Mouse (Mus musculus) right cerebral cortex, postnatal 4 days (tissue): ENCODE measurements around the gene Usp46.

Experiments used
- DNase-seq: peaks from one replicate; pipeline ENCODE4 v3.0.0-alpha.2; 2022

Gene Usp46

DNA sequence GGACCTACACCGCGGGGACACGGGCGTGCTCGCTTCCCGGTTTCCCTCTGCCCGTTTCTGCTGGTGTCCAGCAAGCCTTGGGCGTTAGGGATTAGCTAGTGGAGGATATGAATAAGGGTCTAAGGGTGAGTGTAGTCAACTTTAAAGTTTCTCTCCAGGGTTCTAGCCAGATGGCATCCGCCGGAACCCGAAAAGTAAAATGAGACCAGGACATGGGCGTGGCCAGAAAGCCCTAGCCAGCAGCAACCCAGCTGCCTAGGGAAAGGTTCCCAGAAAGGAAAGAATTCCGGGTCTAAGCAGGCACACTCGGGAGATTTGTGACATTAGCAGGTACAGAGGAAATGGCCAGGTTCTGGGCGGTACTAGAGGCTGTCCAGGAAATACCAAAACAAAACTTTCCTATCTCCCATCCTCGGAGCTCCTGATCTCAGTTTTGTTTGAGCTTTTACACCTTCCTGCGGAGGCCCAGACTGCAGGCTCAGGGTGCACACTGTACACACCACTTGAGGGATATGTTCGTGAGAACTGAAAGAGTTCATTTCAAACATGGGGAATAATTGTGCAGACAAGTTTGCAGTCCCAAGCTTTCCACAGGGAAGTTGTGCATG, 587 bp upstream of the Usp46 start:
- no peak for DNase-seq

- DNase-seq, result no peak
Observed at GRCm38 (mm10) chr5:74067346-74067745, 885 bp downstream of the Usp46 start.

DNA sequence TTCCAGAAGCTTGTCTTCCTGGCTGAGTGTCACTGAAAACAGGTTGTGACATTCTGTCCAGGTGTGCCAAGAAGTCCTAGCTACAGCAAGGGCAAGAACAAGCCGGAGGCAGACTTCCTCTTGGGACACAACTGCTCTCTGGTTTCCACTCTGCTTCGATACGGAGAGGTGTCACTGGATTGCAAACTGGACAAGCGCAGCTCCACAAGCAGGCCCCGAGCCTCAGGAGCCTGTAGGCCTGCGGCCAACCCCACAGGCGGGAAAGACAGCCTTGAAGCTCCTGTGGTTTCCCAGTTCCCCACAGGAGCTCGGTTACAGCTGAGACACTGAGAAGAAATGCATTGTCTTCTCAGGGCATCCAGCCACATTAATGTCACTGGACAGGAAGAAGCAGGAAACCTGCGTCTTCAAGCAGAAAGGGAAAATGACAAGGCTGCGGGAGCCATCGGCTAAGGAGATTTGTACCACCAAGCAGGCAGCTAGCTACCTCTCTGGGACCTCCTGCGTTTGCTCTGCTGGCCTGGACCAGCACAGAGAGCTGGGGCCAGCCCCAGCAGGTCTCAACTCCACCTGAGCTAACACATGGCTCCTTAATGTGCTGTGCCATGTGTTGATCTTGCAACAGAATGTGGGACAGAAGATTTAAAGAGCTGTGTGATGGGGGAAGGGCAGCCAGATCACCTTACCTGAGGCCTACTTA, 1.7 kb downstream of the Usp46 start:
- no peak for DNase-seq

DNA sequence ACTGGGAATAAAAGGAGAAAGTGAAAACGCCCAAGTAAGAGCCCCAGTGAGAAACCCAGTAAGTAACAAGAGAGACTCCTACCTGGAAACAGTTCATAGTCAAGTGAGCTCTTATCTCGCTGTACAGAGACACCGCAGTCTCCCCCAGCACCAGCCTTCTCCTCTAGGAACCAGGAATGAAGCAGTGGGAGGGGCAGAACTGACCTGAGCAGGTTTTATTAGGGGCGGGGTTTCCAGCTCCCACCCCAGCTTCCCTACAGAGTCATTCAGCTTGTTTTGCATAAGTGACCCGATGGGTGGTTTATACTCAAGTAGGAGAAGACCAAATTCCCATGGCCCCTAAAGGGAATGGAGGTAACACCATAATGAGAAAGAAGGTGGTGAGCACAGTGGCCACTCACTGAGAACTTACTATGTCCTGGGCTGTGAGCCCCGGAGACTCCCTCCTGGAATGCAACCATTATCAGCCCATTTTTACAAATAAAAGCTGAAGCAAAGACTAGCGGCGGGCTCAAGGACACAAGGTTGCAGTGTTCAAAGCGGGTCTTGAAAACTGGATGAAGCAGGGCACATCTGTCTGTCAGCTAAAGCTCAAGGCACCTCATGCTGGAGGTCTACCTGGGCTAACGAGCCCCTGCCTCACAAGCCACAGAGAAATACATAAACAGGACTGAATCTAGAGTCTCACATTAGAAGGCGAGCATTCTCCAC, 2.5 kb downstream of the Usp46 start:
- DNase-seq, result no peak

DNA sequence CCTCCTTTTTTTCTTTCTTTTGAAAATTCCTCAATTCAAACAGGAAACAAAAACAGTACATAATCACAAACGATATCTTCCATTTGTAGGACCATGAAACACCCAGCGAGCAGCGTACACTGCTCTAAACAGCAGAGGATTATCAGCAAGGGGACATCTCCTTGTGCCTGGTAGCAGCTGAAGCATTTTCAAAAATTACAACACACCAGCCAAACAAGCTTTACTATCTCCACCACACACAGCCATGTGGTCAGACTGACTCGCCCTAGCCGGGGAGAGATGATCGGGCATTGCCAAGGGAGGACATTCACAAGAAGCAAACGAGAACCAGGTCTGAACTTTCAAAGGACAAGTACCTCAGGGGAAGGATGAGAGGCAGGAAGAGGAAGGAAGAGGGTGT, 3.4 kb downstream of the Usp46 start:
- no peak for DNase-seq

GRCm38 (mm10) chr5:74063226-74063747, 4.9 kb downstream of the Usp46 start:
- DNase-seq, result no peak

GRCm38 (mm10) chr5:74062266-74062665, 6.0 kb downstream of the Usp46 start:
- DNase-seq, result no peak

GRCm38 (mm10) chr5:74061408-74062047, 6.7 kb downstream of the Usp46 start:
- DNase-seq, result peak; percentile 39

- no peak for DNase-seq
Observed at GRCm38 (mm10) chr5:74052171-74052909, 15.9 kb downstream of the Usp46 start.

GRCm38 (mm10) chr5:74051394-74052170, 16.6 kb downstream of the Usp46 start:
- DNase-seq, result no peak

DNA sequence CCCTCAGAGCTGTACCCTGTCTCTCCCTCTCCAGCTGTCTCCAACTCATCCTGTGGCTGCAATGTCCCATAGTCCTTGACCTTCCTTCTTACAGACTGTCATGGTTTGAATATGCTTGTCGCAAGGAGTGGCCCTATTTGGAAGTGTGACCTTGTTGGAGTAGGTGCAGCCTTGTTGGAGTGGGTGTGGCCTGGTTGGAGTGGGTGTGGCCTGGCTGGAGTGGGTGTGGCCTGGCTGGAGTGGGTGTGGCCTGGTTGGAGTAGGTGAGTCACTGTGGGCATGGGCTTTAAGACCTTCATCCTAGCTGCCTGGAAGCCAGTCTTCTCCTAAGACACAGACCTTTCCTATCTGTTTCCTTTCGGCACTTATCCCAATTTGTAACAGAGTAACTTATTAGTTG, 17.3 kb downstream of the Usp46 start:
- DNase-seq, result no peak

- no peak for DNase-seq
Observed at GRCm38 (mm10) chr5:74048846-74049495, 19.3 kb downstream of the Usp46 start.

- DNase-seq, result no peak
Observed at GRCm38 (mm10) chr5:74044591-74044990, 23.6 kb downstream of the Usp46 start.

DNA sequence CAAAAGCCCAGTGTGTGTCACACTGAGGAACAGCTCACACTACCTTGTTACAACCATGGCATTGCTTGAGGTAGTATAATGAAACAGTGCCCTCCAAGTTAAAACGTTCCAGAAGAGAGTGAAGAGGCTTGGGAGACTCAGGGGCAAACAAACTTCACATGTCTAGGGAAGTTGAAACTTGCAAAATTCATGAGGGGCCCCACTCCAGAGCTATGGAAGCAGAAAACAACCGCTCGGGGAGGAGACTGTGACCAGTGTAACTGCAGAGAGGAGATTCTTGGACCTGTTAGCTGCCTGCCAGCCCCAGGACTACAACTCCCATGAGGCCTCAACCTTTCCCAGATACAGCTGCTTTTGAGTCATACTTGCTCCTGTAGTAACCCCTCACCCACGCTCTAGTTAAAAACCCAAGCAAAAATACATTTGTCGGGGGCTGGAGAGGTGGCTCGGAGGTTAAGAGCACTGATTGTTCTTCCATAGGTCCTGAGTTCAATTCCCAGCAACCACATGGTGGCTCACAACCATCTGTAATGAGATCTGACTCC, 25.4 kb downstream of the Usp46 start:
- DNase-seq, result no peak

DNA sequence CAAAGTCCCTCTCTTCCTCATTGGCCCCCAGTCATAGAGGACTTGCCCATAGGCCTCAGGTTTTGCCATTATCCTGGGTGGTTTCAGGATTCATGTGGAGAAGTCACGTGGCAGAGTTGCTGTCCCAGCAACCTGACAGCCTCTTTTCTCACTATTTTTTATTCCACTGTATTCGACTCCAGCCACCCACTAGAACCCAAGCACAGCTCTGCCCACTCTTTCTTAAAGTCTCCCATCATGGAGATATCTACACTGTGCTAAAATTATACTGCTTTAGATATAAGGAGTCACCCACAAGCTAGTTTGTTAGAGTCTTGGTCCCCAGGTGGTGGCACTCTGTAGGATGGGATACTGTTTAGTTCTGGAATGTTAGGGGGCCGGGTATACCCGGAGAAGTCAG, 27.7 kb downstream of the Usp46 start:
- no peak for DNase-seq

GRCm38 (mm10) chr5:74035454-74035853, 32.8 kb downstream of the Usp46 start:
- DNase-seq, result no peak

DNA sequence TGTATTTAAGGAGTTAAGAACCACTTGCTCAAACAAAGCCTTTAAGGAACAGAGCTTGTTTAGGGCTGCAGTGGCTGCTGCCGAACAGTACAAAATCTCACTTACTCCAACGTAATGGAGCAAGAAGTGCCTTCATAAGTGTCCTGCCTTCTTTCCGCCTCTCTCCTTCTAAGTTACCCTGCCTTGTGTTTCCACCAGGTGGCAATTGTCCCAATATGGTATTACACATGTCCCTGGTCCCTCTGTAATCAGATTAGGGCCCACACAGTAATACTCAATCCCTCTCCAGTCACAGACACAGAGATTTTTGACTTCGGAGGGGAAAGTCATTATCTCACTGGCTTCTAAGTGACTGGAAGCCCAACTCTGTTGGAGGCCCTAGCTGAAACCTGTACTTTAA, 34.1 kb downstream of the Usp46 start:
- no peak for DNase-seq

DNA sequence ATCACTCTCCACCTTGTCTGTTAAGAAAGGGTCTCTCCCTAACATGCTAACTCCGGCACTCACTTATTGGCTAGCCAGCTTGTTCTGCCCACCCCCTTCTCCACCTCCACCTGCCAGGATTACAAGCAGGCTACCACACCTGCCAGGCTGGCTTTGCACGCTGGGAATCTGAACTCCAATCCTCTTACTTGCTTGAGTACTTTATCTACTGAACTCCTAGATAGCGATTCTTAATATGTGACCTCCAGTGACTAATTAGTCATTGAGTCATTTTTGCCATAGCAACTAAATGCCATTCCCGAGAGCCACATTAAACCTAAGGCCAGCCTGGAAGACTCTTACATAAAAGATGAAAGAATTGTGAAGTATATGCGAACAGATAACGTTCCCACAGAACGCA, 38.4 kb downstream of the Usp46 start:
- DNase-seq, result no peak

- DNase-seq, result no peak
Observed at GRCm38 (mm10) chr5:74028691-74029479, 39.3 kb downstream of the Usp46 start.

- no peak for DNase-seq
Observed at GRCm38 (mm10) chr5:74028221-74028620, 40.0 kb downstream of the Usp46 start.
